Mouse (Mus musculus): Measurements from ENCODE around the gene Ldhd. TPM values are rescaled to one million over a fixed set of nuclear protein-coding genes. Genes with fewer than 3 reads are reported as not detected.

Gene Ldhd
- polyA plus RNA-seq, 1 experiment from 2014 or later: 5.6 TPM

DNA sequence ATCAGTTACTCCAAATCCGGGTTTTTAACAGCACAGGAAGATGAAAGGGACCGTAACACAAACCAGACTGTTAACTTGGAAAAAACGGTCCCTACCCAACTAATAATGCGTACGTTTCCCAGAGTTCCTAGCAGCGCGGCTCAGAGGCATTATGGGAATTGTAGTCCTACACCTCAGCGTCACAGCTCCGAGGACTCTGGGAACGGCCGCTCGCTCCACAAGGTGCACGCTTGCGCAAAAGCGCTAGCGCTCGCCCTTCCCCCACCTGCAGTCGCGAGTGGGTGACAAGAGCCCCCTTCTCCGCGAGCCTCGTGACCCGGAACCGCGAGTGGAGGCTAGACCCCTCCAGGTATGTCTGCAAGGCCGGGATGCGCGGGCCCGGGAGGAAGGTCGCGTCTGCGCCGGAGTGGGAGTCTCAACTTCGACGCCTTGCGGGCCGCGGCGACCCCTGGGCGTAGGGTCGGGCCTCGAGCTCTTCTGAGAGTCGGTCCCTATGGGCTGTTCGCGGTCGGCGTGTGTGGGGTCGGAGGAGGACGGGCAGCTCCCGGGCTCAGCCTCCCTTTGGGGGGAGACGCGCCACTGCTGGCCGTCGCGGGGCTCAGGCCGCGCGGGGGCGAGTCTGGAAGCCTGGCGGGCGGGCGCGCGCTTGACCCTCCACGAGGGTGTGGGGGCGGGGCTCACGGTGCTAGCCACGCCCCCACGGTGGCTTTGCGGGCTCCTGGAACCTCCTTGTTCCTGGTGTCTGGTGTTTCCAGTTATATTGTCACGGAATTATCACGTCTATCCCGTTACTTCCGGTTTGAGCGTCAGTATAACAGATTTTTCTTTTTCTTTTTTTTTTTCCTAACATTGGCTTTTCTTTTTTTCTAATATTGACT is 13.3 kb upstream of the Ldhd start, which contains the start of gene Zfp1:
Gene Zfp1 (plus strand): TSS at position 138 of the 878 bp plus-strand sequence.
- under 1% methylated on average over 74 of the region's 75 CpGs for WGBS
- peak; percentile 94 for ATAC-seq (ENCODE audit: low FRiP score, low TSS enrichment)
- peak within 1 kb of the TSS; percentile 93 for H3K4me3 ChIP-seq (ENCODE audit: low read depth, low read length)

DNA sequence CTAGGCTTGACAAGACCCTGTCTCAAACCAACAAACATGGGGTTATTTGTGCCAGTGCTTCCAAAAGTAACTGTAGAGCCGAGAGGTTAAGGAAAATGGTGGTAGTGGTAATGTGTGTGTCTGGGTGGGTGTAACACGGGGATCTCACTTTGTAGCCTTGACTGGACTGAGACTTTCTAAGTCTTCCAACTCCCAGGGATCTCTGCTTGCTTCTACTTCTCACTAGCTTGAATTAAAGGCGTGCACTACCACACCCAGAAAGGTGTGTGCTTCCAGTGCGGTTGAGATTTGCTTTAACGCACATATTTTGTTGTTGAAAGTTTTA is 12.7 kb upstream of the Ldhd start:
- ATAC-seq (ENCODE audit: low FRiP score, low TSS enrichment): peak; percentile 13; the same call in 1 of the 2 replicates
- TF ChIP-seq CTCF (IDR thresholded peaks at IDR 0.05; ENCODE audit: low read depth) (no peak), EP300 (optimal IDR thresholded peaks at IDR 0.05) (no peak)
- WGBS: 8% methylated on average over 5 of the region's 5 CpGs

More for the DNA sequence above, 13.3 kb upstream of the Ldhd start, which contains the start of gene Zfp1:
- Histone ChIP-seq H3K36me3 (ENCODE audit: control insufficient read depth, insufficient read depth, low read length) (no peaks in the 10 kb centered on the region), H3K27me3 (ENCODE audit: control insufficient read depth, insufficient read depth, low read length) (no peaks in the 10 kb centered on the region), H3K27ac (replicated peaks) (peak within 1 kb of the TSS; percentile 99), H3K4me2 (replicated peaks; ENCODE audit: low read depth) (peak within 1 kb of the TSS; percentile 73), H3K9me3 (ENCODE audit: control insufficient read depth, low read length) (no peaks in the 10 kb centered on the region), H3K9ac (ENCODE audit: low read length) (peak within 1 kb of the TSS; percentile 96), H3K4me1 (replicated peaks; ENCODE audit: control insufficient read depth, insufficient read depth) (no peaks in the 10 kb centered on the region)
- no peak for TF ChIP-seq EP300 (optimal IDR thresholded peaks at IDR 0.05)
- no peak for TF ChIP-seq CTCF (IDR thresholded peaks at IDR 0.05; ENCODE audit: low read depth)
- peak; percentile 92 for DNase-seq (ENCODE audit: low spot score)

DNA sequence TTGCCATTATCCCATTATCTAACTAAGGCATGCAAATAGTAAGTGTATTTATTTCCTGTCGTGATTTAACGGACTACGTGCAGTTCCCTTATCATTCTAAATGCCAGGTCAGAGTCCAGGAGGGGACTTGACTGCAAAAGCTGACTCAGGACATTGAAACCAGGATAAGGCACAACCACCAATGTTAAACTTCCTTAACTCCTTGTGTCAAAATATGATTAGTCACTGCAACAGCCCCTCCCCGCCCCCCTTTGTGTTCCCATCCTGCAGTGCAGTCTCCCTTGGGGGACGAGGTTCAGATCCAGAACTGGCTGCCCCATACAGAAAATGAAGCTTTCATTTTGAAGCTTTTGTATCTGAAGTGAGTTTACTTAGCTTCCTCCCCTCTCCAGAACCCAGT is 12.3 kb upstream of the Ldhd start:
- TF ChIP-seq EP300 (optimal IDR thresholded peaks at IDR 0.05) (no peak), CTCF (IDR thresholded peaks at IDR 0.05; ENCODE audit: low read depth) (no peak)
- peak overlapping the region; percentile 73 for H3K4me2 ChIP-seq (replicated peaks; ENCODE audit: low read depth)
- WGBS: 31% methylated on average over 5 of the region's 5 CpGs
- no peaks in the 10 kb centered on the region for H3K9me3 ChIP-seq (ENCODE audit: control insufficient read depth, low read length)
- no peaks in the 10 kb centered on the region for H3K27me3 ChIP-seq (ENCODE audit: control insufficient read depth, insufficient read depth, low read length)
- H3K4me3 ChIP-seq (ENCODE audit: low read depth, low read length): peak overlapping the region; percentile 93
- peak overlapping the region; percentile 99 for H3K27ac ChIP-seq (replicated peaks)
- H3K36me3 ChIP-seq (ENCODE audit: control insufficient read depth, insufficient read depth, low read length): no peaks in the 10 kb centered on the region
- peak overlapping the region; percentile 47 for H3K9ac ChIP-seq (ENCODE audit: low read length)
- no peaks in the 10 kb centered on the region for H3K4me1 ChIP-seq (replicated peaks; ENCODE audit: control insufficient read depth, insufficient read depth)
- ATAC-seq (ENCODE audit: low FRiP score, low TSS enrichment): peak; percentile 35
- DNase-seq (ENCODE audit: low spot score): peak; percentile 70

More for the DNA sequence above, 12.7 kb upstream of the Ldhd start:
- Histone ChIP-seq H3K27ac (replicated peaks) (peak overlapping the region; percentile 99), H3K4me3 (ENCODE audit: low read depth, low read length) (peak overlapping the region; percentile 93), H3K9me3 (ENCODE audit: control insufficient read depth, low read length) (no peaks in the 10 kb centered on the region), H3K36me3 (ENCODE audit: control insufficient read depth, insufficient read depth, low read length) (no peaks in the 10 kb centered on the region), H3K4me1 (replicated peaks; ENCODE audit: control insufficient read depth, insufficient read depth) (no peaks in the 10 kb centered on the region), H3K4me2 (replicated peaks; ENCODE audit: low read depth) (peak overlapping the region; percentile 73), H3K9ac (ENCODE audit: low read length) (peak overlapping the region; percentile 47), H3K27me3 (ENCODE audit: control insufficient read depth, insufficient read depth, low read length) (no peaks in the 10 kb centered on the region)
- DNase-seq (ENCODE audit: low spot score): no peak

DNA sequence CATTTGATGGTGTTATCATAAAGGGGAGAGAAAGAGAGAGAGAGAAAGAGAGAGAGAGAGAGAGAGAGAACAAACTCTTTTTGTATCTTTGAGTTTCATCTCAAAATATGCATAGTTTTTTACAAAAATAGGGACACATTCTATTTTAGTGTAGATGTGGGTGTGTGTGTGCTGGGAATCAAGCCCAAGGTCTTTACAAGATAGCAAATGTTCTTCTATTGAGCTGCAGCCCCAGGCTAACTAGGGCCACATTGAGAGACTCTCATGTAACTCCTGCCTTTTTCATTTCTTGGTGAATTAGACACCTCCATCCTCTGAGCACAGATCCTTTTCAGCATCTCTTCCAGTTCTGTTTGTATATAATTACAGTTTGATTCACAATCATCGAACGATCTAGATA is 10.9 kb upstream of the Ldhd start:
- no peak overlapping the region for H3K4me3 ChIP-seq (ENCODE audit: low read depth, low read length)
- 89% methylated on average over 2 of the region's 2 CpGs for WGBS

DNA sequence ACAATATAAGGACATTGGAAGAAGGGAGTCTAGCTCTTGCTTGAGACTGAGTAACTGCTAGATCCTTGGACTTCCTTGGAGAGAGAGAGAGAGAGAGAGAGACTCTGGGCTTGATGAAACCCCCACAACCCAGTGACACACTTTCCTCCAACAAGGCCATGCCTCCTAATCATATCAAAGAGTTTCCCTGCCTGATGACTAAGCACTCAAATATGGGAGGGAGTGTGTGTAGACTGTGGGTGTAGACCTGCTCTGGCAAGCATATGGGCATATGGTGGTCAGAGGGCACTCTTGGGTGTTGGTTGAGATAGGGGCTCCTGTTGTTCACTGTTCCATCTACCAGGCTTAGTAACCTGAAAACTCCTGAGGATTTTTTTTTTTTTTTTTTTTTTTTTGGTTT is 7.9 kb upstream of the Ldhd start:
- Histone ChIP-seq H3K9ac (ENCODE audit: low read length) (no peak overlapping the region), H3K36me3 (ENCODE audit: control insufficient read depth, insufficient read depth, low read length) (no peaks in the 10 kb centered on the region), H3K9me3 (ENCODE audit: control insufficient read depth, low read length) (no peaks in the 10 kb centered on the region), H3K4me2 (replicated peaks; ENCODE audit: low read depth) (no peak overlapping the region), H3K4me3 (ENCODE audit: low read depth, low read length) (no peak overlapping the region), H3K27me3 (ENCODE audit: control insufficient read depth, insufficient read depth, low read length) (no peaks in the 10 kb centered on the region), H3K27ac (replicated peaks) (no peak overlapping the region), H3K4me1 (replicated peaks; ENCODE audit: control insufficient read depth, insufficient read depth) (no peaks in the 10 kb centered on the region)
- peak; percentile 61 for DNase-seq (ENCODE audit: low spot score)
- peak; percentile 92 for ATAC-seq (ENCODE audit: low FRiP score, low TSS enrichment)
- TF ChIP-seq CTCF (IDR thresholded peaks at IDR 0.05; ENCODE audit: low read depth) (no peak), EP300 (optimal IDR thresholded peaks at IDR 0.05) (no peak)

More for the DNA sequence above, 10.9 kb upstream of the Ldhd start:
- no peak for DNase-seq (ENCODE audit: low spot score)
- Histone ChIP-seq H3K4me2 (replicated peaks; ENCODE audit: low read depth) (no peak overlapping the region), H3K9me3 (ENCODE audit: control insufficient read depth, low read length) (no peaks in the 10 kb centered on the region), H3K27me3 (ENCODE audit: control insufficient read depth, insufficient read depth, low read length) (no peaks in the 10 kb centered on the region), H3K27ac (replicated peaks) (no peak overlapping the region), H3K9ac (ENCODE audit: low read length) (no peak overlapping the region), H3K4me1 (replicated peaks; ENCODE audit: control insufficient read depth, insufficient read depth) (no peaks in the 10 kb centered on the region), H3K36me3 (ENCODE audit: control insufficient read depth, insufficient read depth, low read length) (no peaks in the 10 kb centered on the region)
- TF ChIP-seq EP300 (optimal IDR thresholded peaks at IDR 0.05) (no peak), CTCF (IDR thresholded peaks at IDR 0.05; ENCODE audit: low read depth) (no peak)
- ATAC-seq (ENCODE audit: low FRiP score, low TSS enrichment): no peak

DNA sequence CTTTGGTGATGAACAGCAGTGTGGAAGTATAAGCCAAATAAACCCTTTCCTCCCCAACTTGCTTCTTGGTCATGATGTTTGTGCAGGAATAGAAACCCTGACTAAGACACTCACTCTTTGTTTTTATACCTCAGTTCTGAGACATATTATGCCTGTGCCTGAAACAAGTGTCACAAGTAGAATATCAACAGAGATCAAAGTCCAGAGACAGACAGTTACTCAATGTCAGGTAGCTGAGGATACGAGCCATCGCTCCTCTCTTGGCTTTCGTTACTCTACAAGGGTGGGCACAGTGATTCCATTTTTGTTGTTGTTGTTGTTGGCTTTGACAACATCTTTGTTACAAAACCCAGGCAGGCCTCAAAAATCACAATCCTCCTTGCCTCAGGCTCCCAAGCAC is 2.8 kb upstream of the Ldhd start:
- H3K9me3 ChIP-seq (ENCODE audit: control insufficient read depth, low read length): no peaks in the 10 kb centered on the region

More for the DNA sequence above, 2.8 kb upstream of the Ldhd start:
- no peak overlapping the region for H3K27ac ChIP-seq (replicated peaks)
- no peak overlapping the region for H3K4me3 ChIP-seq (ENCODE audit: low read depth, low read length)
- H3K4me2 ChIP-seq (replicated peaks; ENCODE audit: low read depth): no peak overlapping the region
- no peaks in the 10 kb centered on the region for H3K4me1 ChIP-seq (replicated peaks; ENCODE audit: control insufficient read depth, insufficient read depth)
- ATAC-seq (ENCODE audit: low FRiP score, low TSS enrichment) (no peak), DNase-seq (ENCODE audit: low spot score) (no peak)
- no peaks in the 10 kb centered on the region for H3K36me3 ChIP-seq (ENCODE audit: control insufficient read depth, insufficient read depth, low read length)
- H3K9ac ChIP-seq (ENCODE audit: low read length): no peak overlapping the region
- TF ChIP-seq EP300 (optimal IDR thresholded peaks at IDR 0.05): no peak
- TF ChIP-seq CTCF (IDR thresholded peaks at IDR 0.05; ENCODE audit: low read depth): no peak
- H3K27me3 ChIP-seq (ENCODE audit: control insufficient read depth, insufficient read depth, low read length): no peaks in the 10 kb centered on the region
- 96% methylated on average over 3 of the region's 3 CpGs for WGBS
